11 mouse cellular contexts compared by ENCODE assay signal in the genomic region with DNA sequence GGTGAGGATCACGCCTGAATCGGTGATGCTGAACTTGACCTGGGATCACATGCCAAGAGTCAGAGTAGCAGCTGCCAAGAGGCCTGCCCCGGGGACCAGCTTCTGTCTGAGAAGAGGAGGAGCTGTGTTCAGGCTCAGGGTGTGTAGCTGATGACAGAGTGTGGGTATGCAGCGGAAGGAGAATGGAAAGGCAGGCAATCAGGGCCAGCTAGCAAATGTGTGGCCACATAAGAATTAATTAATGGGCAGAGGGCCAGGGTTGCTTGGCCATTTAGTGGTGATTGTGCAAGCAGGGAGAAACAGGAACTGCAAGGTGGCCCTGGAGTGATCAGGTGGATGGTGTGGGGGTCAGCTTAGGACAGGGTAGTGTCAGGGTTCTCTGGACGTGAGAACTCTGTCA. TPM values are rescaled to one million over a fixed set of nuclear protein-coding genes. Genes with fewer than 3 reads are reported as not detected.
DNase-seq lines count a peak whose midpoint lies in the region; ATAC-seq lines count a peak whose summit lies in the region.
"Had no signal": no experiment of that assay in that cellular context is flagged by ENCODE, and none has a peak within 500 bp of the region (broad histone marks: within the 10 kb centered on the region; RNA-seq: fewer than 3 reads in every experiment).

No protein-coding gene starts in this region.

- peaks cover 11% of the 10 kb centered on the region; the same call in 1 of the 2 replicates for H3K4me1 ChIP-seq in kidney, embryonic 16.5 days (ENCODE audit: insufficient read depth, low read length)
- H3K4me1 ChIP-seq: hindbrain, embryonic 15.5 days had no signal

- peak; percentile 77 for DNase-seq in kidney, adult 11 months
- DNase-seq in adrenal gland, postnatal 25 days = peak; percentile 36
- DNase-seq in kidney, adult 8-10 months = peak; percentile 54 to 66
- DNase-seq in urinary bladder, postnatal 25 days (ENCODE audit: low spot score) = no peak
- DNase-seq in spleen, postnatal 36 days (ENCODE audit: low spot score in 2 of 2) = no peak
- DNase-seq: layer of hippocampus, adult 9-11 months; thymus, adult 18-20 months had no signal

- no peak overlapping the region for H3K27ac ChIP-seq in kidney, embryonic 16.5 days (ENCODE audit: low read length)
- H3K27ac ChIP-seq: hindbrain, embryonic 15.5 days had no signal

- no peak overlapping the region for H3K9ac ChIP-seq in kidney, embryonic 16.5 days (replicated peaks; ENCODE audit: low read length)
- H3K9ac ChIP-seq: hindbrain, embryonic 15.5 days had no signal

- WGBS in kidney, embryonic 16.5 days = 65% methylated on average over 5 of the region's 5 CpGs

- no peaks in the 10 kb centered on the region for H3K27me3 ChIP-seq in kidney, embryonic 16.5 days (ENCODE audit: insufficient read depth, low read length)
- H3K27me3 ChIP-seq: hindbrain, embryonic 15.5 days had no signal

- ATAC-seq in kidney, embryonic 16.5 days (ENCODE audit: low FRiP score, low TSS enrichment) = no peak
- ATAC-seq in megakaryocyte progenitor cell, adult 5-6 weeks (replicated peaks; ENCODE audit: poor library complexity) = peak; percentile 23
- ATAC-seq: forebrain, embryonic 16.5 days had no signal

- H3K9me3 ChIP-seq in kidney, embryonic 16.5 days (ENCODE audit: low read length) = 0 out of 2 replicates have a peak, but pooled peaks cover 4% of the 10 kb centered on the region
- H3K9me3 ChIP-seq: hindbrain, embryonic 15.5 days had no signal

- peaks cover 9% of the 10 kb centered on the region for H3K36me3 ChIP-seq in kidney, embryonic 16.5 days (ENCODE audit: insufficient read depth, low read length)
- H3K36me3 ChIP-seq: hindbrain, embryonic 15.5 days had no signal

- no peak overlapping the region for H3K4me3 ChIP-seq in kidney, embryonic 16.5 days (ENCODE audit: low read length)
- H3K4me3 ChIP-seq: hindbrain, embryonic 15.5 days had no signal

- H3K4me2 ChIP-seq in kidney, embryonic 16.5 days (replicated peaks; ENCODE audit: low read depth, low read length) = no peak overlapping the region
- H3K4me2 ChIP-seq: hindbrain, embryonic 15.5 days had no signal

RNA-seq across cellular contexts. Expression of gene Map3k20, which starts 23.5 kb away (rescaled TPM):
- 13.9 and 14.0 TPM in 2 replicates for polyA plus RNA-seq in kidney, embryonic 16.5 days (2015; fragmentation: Nextera tagmentation; extraction: Ambion mirVana)
- 28.2 and 36.1 TPM in 2 replicates for total RNA-seq in adrenal gland, postnatal 25 days (2021)
- total RNA-seq in megakaryocyte progenitor cell, adult 5-6 weeks (2015) = 76.0 and 84.5 TPM in 2 replicates
- total RNA-seq in megakaryocyte progenitor cell, adult 5-6 weeks (2017) = 57.9 and 61.8 TPM in 2 replicates

Comparison
In these comparisons a context has a peak if more than half of its experiments do, and no peak if none do; other contexts are left out.
1. DNase-seq: peak in kidney, adult 11 months (single experiment), adrenal gland, postnatal 25 days (single experiment) and kidney, adult 8-10 months (2 of 2); none in urinary bladder, postnatal 25 days (single experiment) and spleen, postnatal 36 days (0 of 2).